Mouse (Mus musculus) small intestine, adult 10 weeks (tissue): ENCODE results near the gene Nfatc3. TPM values are rescaled to one million over a fixed set of nuclear protein-coding genes. Genes with fewer than 3 reads are reported as not detected.

Source experiments
- polyA plus RNA-seq: library from polyadenylated mRNA; stranded (reverse); fragments of 350-450 nt; fragmentation: Illumina TruSeq; extraction: RNeasy Lipid Tissue Mini Kit (QIAGEN cat#74804); gene quantifications from one replicate; pipeline ENCODE4 v1.2.3, GENCODE M21; 2014; ENCODE audit warnings: low replicate concordance

The Nfatc3 gene
- polyA plus RNA-seq, result 75.6 TPM

GRCm38 (mm10) chr8:106058731-106059612, at the start of gene Nfatc3:
TSS of gene Nfatc3 (plus strand) at chr8:106058840.

GRCm38 (mm10) chr8:106011643-106011986, 47.0 kb upstream of the Nfatc3 start, which contains the start of gene Ddx28:
TSS of gene Ddx28 (minus strand) at chr8:106011882.

GRCm38 (mm10) chr8:106136156-106137130, 77.8 kb downstream of the Nfatc3 start, which contains the start of gene Esrp2:
TSS of gene Esrp2 (minus strand) at chr8:106136974.

GRCm38 (mm10) chr8:106149801-106150652, 91.4 kb downstream of the Nfatc3 start, which contains the start of gene Pla2g15:
TSS of gene Pla2g15 (plus strand) at chr8:106150399.

GRCm38 (mm10) chr8:106168356-106169016, 109.8 kb downstream of the Nfatc3 start, which contains the start of gene Slc7a6:
TSS of gene Slc7a6 (plus strand) at chr8:106168857.

Other genes starting within 250 kb of the Nfatc3 start
- 3.2 TPM for gene Ranbp10, start 231.5 kb upstream of the Nfatc3 start, polyA plus RNA-seq
- gene Tsnaxip1, start 231.1 kb upstream of the Nfatc3 start, polyA plus RNA-seq, result not detected
- 1.1 TPM for gene Cenpt, start 205.6 kb upstream of the Nfatc3 start, polyA plus RNA-seq
- 4.3 TPM for gene Thap11, start 203.7 kb upstream of the Nfatc3 start, polyA plus RNA-seq
- 40.2 TPM for gene Nutf2, start 198.3 kb upstream of the Nfatc3 start, polyA plus RNA-seq
- gene Edc4, start 178.0 kb upstream of the Nfatc3 start, polyA plus RNA-seq, result 1.5 TPM
- not detected for gene Nrn1l, start 165.3 kb upstream of the Nfatc3 start, polyA plus RNA-seq
- 0.52 TPM for gene Pskh1, start 158.4 kb upstream of the Nfatc3 start, polyA plus RNA-seq
- 24.9 TPM for gene Ctrl, start 125.0 kb upstream of the Nfatc3 start, polyA plus RNA-seq
- gene Psmb10, start 120.4 kb upstream of the Nfatc3 start, polyA plus RNA-seq, result 1.7 TPM
- gene Lcat, start 115.5 kb upstream of the Nfatc3 start, polyA plus RNA-seq, result not detected
- gene Slc12a4, start 92.7 kb upstream of the Nfatc3 start, polyA plus RNA-seq, result 0.26 TPM
- not detected for gene Dpep3, start 79.4 kb upstream of the Nfatc3 start, polyA plus RNA-seq
- 1.3 TPM for gene Dus2, start 67.5 kb upstream of the Nfatc3 start, polyA plus RNA-seq
- gene Dpep2nb, start 52.9 kb upstream of the Nfatc3 start, polyA plus RNA-seq, result not detected
- gene Ddx28, start 47.0 kb upstream of the Nfatc3 start, polyA plus RNA-seq, result 1.4 TPM
- 5.4 TPM for gene Esrp2, start 78.1 kb downstream of the Nfatc3 start, polyA plus RNA-seq
- 0.82 TPM for gene Pla2g15, start 91.6 kb downstream of the Nfatc3 start, polyA plus RNA-seq
- gene Slc7a6, start 110.0 kb downstream of the Nfatc3 start, polyA plus RNA-seq, result 3.3 TPM
- 41.1 TPM for gene Slc7a6os, start 152.1 kb downstream of the Nfatc3 start, polyA plus RNA-seq
- gene Prmt7, start 152.1 kb downstream of the Nfatc3 start, polyA plus RNA-seq, result 2.0 TPM